Mouse (Mus musculus) embryonic fibroblast, embryonic 13.5 days (primary cell): ENCODE results near the gene C130074G19Rik.

ENCODE experiments used
- CTCF ChIP-seq: IDR thresholded peaks from 2 replicates; pipeline ENCODE4 v1.5.1; 2011; ENCODE audit warnings: mild to moderate bottlenecking, control low read depth, low read length, moderate library complexity, borderline replicate concordance; ENCODE audit not compliant: insufficient read depth
- POLR2A ChIP-seq: IDR thresholded peaks from 2 replicates; pipeline ENCODE4 v1.6.1; 2011; ENCODE audit warnings: low read depth, mild to moderate bottlenecking, control low read depth, low read length, moderate library complexity

GRCm38 (mm10) chr1:184908558-184908957 is 25.5 kb upstream of the C130074G19Rik start:
- TF ChIP-seq CTCF (no peak), POLR2A (no peak)
